Mouse (Mus musculus) megakaryocyte progenitor cell, adult 5-6 weeks (primary cell): ENCODE data around the gene Pea15a. TPM values are rescaled to one million over a fixed set of nuclear protein-coding genes. Genes with fewer than 3 reads are reported as not detected.

ENCODE experiments used
- ATAC-seq: replicated peaks from 2 replicates; pipeline ENCODE4 v1.8.0; 2016; ENCODE audit warnings: mild to moderate bottlenecking, moderate TSS enrichment, inconsistent platforms; ENCODE audit not compliant: poor library complexity
- total RNA-seq, 2 experiments: library from RNA; stranded (forward) in 1 of 2; stranded (reverse) in 1 of 2; fragments of 157-497, 149-512 nt in 1 of 2; fragments of 200-1000 nt in 1 of 2; gene quantifications; 2 replicates each; pipeline versions ENCODE4 v1.2.3 to v1.2.4; 2015 to 2017

Gene Pea15a
- total RNA-seq, 2 experiments from 2014 or later, result 2.6 to 4.9 TPM

DNA sequence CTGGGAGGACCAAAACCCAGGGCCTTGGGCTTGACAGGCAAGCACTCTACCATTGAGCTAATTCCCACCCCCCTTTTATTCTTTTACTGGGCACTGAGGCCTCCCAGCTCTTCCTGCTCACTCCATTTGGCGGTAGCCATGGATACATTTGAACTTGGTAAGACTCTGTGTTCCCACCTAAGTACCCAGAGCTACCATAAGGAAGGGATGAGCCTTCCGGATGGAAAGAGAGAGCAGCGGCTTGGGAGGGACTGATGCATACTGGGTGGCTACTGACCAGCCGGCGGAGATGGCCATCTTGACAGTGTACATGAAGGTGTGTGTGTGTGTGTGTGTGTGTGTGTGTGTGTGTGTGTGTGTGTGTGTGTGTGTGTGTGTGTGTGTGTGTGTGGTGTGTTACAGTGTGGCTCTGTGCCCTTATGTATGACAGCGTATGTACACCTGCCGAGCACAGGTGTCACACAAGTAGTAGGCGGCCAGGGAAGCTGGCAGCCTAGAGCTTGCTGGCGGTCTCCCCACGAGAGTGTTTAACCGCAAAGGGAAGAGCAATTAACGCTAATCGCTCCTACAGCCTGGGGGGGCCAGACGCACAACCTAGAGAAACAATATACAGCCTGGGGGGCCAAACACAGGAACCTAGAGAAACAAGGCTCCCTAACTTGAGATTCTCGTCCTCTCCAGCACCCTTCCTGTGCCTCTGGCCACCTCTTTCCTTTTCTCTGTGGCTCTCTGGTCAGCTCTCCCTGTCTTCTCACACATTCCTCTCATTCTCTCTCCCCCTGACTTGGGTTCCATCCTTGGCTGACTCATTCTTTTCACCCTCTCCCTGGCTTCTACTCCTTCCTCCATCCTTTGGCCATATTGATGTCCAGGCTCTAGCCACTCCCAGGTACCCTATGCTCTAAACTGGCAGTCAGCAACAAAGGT, 1.5 kb downstream of the Pea15a start:
- ATAC-seq, result no peak

GRCm38 (mm10) chr1:172204033-172204813, 2.4 kb downstream of the Pea15a start:
- ATAC-seq, result no peak

DNA sequence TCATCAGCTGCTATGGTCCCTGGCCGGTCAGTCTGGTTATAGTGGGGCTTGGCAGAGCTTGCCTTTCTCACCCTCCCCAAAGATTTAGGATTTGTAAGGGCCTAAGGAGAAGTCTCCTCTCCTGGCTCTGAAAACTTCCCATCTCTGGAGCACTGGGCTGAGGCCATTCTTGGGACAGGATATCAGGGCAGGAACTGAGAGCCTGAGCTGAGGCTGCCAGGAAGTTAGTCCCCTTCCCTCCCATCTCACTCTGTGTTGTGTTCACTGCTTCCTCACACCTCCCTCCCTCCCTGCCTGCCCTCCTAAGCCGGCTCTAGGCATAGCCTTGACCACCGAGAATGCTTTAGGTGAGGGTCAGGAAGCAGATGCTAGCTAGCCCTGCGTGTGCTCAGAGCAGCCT, 3.0 kb downstream of the Pea15a start:
- ATAC-seq, result no peak

DNA sequence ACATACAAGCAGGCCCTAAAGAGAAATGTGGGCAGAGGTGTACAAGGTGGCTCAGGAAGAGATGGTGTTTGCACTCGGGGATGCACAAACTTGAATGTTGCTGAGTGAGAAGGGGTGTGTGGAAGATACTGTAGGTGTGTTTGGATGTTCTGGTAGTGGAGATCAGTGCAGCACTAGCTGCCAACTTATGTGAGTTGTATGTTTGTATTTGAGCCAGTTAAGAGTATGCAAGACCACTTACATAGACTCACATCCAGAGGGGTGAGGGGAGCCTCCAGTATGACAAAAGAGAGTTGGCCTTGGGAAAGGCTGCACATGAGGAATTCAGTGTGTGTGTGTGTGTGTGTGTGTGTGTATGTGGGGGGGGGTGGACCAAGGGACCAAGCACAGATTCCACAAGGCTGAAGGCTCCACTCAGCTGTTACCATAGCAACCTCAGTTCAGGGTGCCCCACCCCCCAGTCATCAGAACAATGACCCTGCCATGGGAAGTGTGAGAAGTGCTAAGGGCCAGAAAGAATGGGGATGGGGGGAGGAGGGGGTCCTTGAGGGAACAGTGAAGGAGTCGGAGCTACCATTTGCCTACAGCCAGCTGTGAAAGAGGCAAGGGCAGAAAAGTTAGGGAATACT, 3.6 kb downstream of the Pea15a start:
- no peak for ATAC-seq

- ATAC-seq, result no peak
Observed at GRCm38 (mm10) chr1:172201967-172202880, 4.4 kb downstream of the Pea15a start.

GRCm38 (mm10) chr1:172200871-172201447, 5.6 kb downstream of the Pea15a start:
- no peak for ATAC-seq

- ATAC-seq, result no peak
Observed at GRCm38 (mm10) chr1:172200161-172200560, 6.4 kb downstream of the Pea15a start.

DNA sequence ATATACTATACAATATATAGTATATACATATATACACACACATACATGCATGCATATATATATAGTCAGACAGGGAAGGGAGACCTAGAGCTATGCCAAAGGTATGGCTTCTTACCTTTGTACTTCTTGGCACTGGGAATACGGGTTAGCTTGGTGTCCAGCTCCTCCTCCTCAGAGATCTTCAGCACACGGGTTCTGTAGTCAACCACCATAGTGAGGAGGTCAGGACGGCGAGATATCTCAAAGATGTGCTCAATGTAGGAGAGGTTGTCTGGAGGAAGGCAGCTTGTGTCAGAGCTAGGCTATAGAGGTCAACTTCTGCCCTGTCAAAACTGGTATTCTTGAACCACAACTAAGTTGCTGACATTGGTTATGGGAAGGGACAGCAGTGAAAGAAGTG, 7.6 kb downstream of the Pea15a start:
- no peak for ATAC-seq

GRCm38 (mm10) chr1:172198316-172198715, 8.3 kb downstream of the Pea15a start:
- ATAC-seq, result no peak

DNA sequence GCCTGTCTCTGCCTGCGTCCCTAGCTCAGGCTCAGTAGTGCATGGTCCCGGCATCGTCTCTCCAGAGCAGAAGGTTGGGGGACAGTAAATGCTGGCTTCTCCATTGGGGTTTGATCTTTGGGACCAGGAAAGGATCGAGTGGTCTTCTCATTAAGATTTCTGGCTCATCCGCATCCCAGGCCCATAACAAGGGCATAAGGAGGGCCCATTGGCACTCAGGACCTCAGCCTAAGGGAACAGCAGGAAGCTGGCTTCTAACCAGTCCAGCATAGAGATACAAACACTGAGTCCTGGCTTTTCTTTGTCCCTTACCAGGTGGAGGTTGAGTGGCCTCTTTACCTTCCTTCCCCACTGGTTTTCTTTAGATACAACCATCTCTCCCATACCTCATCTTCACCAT, 8.8 kb downstream of the Pea15a start:
- no peak for ATAC-seq

GRCm38 (mm10) chr1:172197146-172197545, 9.5 kb downstream of the Pea15a start:
- ATAC-seq, result no peak

DNA sequence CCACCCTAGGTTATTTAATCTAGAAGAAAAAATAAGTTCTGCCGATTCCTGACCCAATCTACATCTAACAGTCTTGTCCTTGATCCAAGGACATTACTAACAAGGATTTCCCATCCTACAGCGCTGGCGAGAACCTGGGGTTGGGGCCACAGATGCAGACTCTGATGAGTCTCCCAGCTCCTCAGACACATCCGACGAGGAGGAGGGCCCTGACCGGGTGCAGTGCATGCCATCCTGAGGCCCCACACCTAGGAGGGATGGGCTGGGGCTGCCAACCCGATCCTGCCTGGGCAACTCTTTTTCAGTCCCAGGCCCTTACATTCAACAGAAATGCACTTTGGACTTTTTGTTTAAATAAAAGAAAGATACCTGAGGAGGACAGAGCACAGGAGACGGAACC, 12.2 kb downstream of the Pea15a start:
- ATAC-seq, result no peak

DNA sequence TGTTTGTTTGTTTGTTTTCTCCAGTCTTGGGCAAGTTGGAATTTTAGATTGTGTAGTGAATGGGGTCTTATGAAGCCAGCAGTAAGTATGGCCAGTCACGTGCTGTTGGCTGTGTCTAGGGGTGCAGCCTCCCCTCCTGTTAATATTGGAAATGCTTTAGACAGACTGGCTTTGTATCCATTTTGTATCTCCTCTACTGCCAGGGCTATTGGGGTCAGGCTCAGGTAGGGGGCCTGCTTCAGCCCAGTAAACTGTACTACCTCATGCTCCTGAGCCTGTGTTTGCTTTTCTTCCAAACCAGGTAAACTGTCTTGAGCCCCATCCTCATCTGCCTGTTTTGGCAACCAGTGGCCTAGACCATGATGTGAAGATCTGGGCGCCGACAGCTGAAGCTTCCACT, 14.4 kb downstream of the Pea15a start:
- ATAC-seq, result no peak

- no peak for ATAC-seq
Observed at GRCm38 (mm10) chr1:172191578-172191977, 15.0 kb downstream of the Pea15a start.

DNA sequence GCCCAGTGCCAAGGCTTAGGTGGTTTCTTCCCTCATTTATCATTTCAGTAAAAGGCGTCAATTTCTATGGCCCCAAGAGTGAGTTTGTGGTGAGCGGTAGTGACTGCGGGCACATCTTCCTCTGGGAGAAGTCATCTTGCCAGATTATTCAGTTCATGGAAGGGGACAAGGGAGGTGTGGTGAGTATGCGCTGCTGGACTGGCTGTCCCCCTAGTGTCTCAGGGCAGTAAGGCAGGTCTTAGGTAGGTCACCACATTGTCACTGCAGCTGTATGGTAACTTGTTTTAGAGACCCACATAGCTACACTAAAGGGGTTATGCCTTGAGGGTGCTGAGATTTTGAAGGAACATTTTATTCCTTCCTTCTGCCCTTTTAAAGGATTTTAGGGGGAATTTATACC, 17.7 kb downstream of the Pea15a start:
- ATAC-seq, result peak; percentile 87

- peak; percentile 68 for ATAC-seq
Observed at GRCm38 (mm10) chr1:172186401-172187289, 20.0 kb downstream of the Pea15a start.

- ATAC-seq, result peak; percentile 33
Observed at GRCm38 (mm10) chr1:172183915-172184314, 22.7 kb downstream of the Pea15a start.

DNA sequence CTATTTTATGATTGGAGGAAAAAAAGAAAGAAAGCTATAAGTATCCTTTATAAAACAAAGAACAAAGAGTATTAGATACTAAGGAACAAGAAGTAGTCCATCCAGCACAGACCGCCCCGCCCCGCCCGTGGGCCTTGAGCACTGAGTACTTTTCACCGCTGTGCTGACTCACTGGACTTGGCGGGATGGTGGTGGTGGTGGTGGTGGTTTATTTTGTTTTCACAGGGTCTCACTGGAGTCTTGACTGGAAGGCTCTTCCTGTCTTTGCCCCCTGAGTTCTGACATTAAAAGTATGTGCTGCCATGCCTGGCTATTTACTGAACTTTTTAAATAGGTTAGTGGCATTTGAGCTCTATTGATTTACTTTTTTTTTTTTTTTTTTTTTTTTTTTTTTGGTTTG, 23.5 kb downstream of the Pea15a start:
- ATAC-seq, result peak; percentile 44; the same call in 1 of the 2 replicates

DNA sequence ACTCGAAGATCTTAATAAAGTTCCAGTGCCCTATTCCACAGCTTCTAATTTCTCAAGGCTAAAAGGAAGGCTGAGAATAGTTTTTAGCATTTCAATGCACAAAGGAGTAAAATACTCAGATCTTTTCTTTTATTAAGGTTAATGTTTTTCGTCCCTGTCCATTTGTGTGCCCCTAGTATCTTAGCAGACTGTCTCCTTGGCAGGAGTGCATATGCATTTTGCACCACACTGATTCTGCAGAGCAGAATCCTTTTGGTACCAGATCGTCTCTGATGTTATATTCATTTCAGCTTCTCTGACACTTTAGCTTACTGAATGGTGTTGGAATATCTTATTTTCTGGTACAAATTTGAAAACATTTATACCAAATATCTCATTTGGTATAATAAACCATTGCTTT, 24.8 kb downstream of the Pea15a start:
- no peak for ATAC-seq
